Mouse (Mus musculus) neural tube, embryonic 15.5 days (tissue): ENCODE results near the gene Rpl32. TPM values are rescaled to one million over a fixed set of nuclear protein-coding genes. Genes with fewer than 3 reads are reported as not detected.

Source experiments
- ATAC-seq: fragments of 200-750 bp; cut with Nextera tagmentation; 2 replicates; pipeline ENCODE4 v1.8.0; 2017; ENCODE audit warnings: mild to moderate bottlenecking, moderate TSS enrichment, moderate library complexity; ENCODE audit not compliant: low FRiP score
- H3K27ac ChIP-seq: fragments of 300-500 bp; sonication (generic); replicated peaks from 2 replicates; pipeline ENCODE4 v1.5.1; 2015; ENCODE audit warnings: mild to moderate bottlenecking, inconsistent platforms
- H3K27me3 ChIP-seq: fragments of 300-500 bp; sonication (generic); replicated peaks from 2 replicates; pipeline ENCODE4 v1.6.1; 2015; ENCODE audit warnings: inconsistent platforms
- H3K36me3 ChIP-seq: fragments of 300-500 bp; sonication (generic); 2 replicates; pipeline ENCODE4 v1.6.1; 2015; ENCODE audit warnings: inconsistent platforms
- H3K4me1 ChIP-seq: fragments of 300-500 bp; sonication (generic); 2 replicates; pipeline ENCODE4 v1.6.1; 2015; ENCODE audit warnings: inconsistent platforms
- H3K4me2 ChIP-seq: fragments of 300-500 bp; sonication (generic); 2 replicates; pipeline ENCODE4 v1.6.1; 2015; ENCODE audit warnings: inconsistent platforms, mild to moderate bottlenecking, moderate library complexity
- H3K4me3 ChIP-seq: fragments of 300-500 bp; sonication (generic); replicated peaks from 2 replicates; pipeline ENCODE4 v1.5.1; 2015; ENCODE audit warnings: mild to moderate bottlenecking, inconsistent platforms
- H3K9ac ChIP-seq: fragments of 300-500 bp; sonication (generic); replicated peaks from 2 replicates; pipeline ENCODE4 v1.6.1; 2015; ENCODE audit warnings: mild to moderate bottlenecking, inconsistent platforms
- H3K9me3 ChIP-seq: fragments of 300-500 bp; sonication (generic); replicated peaks from 2 replicates; pipeline ENCODE4 v1.6.1; 2016; ENCODE audit warnings: inconsistent platforms
- WGBS: fragments of 180-500 bp; shearing (Covaris S2); methylation state at CpG from one replicate; pipeline ENCODE4 v1.1.7; 2015; ENCODE audit warnings: mixed read lengths; 5-methylcytosine and 5-hydroxymethylcytosine counted together
- polyA plus RNA-seq: library from polyadenylated mRNA; unstranded; fragments of >200 nt; fragmentation: Nextera tagmentation; extraction: Ambion mirVana; gene quantifications from 2 replicates; pipeline ENCODE4 v1.2.1, GENCODE M21; 2015

The Rpl32 gene
- polyA plus RNA-seq, 1 experiment from 2014 or later = 1,019 TPM

DNA sequence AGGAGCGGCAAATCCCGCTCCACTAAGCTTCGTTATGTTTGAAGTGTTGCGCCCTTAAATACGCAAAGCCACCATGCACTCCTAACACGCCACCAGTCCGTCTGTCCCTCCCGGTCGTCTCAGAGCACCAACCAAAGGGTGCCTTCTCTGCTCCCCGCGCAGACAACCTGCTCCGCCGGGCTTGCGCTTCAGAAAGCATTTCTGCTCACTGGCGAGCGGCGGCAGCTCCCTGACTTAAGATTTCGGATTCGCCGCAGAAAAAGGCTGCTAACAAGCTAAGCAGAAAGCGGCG lies 405 bp downstream of the Rpl32 start:
- Histone ChIP-seq H3K9ac (peak overlapping the region; percentile 93), H3K27ac (peak overlapping the region; percentile 95), H3K4me3 (peak overlapping the region; percentile 90), H3K9me3 (no peaks in the 10 kb centered on the region), H3K4me1 (peaks cover 31% of the 10 kb centered on the region), H3K4me2 (peak overlapping the region; percentile 87), H3K27me3 (no peaks in the 10 kb centered on the region), H3K36me3 (peaks cover 40% of the 10 kb centered on the region)
- WGBS = under 1% methylated on average over 22 of the region's 22 CpGs
- ATAC-seq = peak; percentile 19; the same call in 1 of the 2 replicates

- peak overlapping the region; percentile 90 for H3K4me3 ChIP-seq
- H3K4me2 ChIP-seq = peak overlapping the region; percentile 87
- no peaks in the 10 kb centered on the region for H3K27me3 ChIP-seq
- H3K27ac ChIP-seq = peak overlapping the region; percentile 95
- peak overlapping the region; percentile 93 for H3K9ac ChIP-seq
- no peak for ATAC-seq
- 3% methylated on average over 15 of the region's 15 CpGs for WGBS
- H3K4me1 ChIP-seq = peaks cover 31% of the 10 kb centered on the region
- peaks cover 44% of the 10 kb centered on the region for H3K36me3 ChIP-seq
- H3K9me3 ChIP-seq = no peaks in the 10 kb centered on the region
Measured at GRCm38 (mm10) chr6:115807464-115808195, 917 bp downstream of the Rpl32 start.

- WGBS = 62% methylated on average over 10 of the region's 10 CpGs
- H3K36me3 ChIP-seq = peaks cover 72% of the 10 kb centered on the region
- ATAC-seq = no peak
- H3K27me3 ChIP-seq = no peaks in the 10 kb centered on the region
- no peak overlapping the region for H3K9ac ChIP-seq
- H3K4me1 ChIP-seq = peaks cover 31% of the 10 kb centered on the region
- H3K4me3 ChIP-seq = no peak overlapping the region
- H3K9me3 ChIP-seq = no peaks in the 10 kb centered on the region
- H3K27ac ChIP-seq = no peak overlapping the region
- H3K4me2 ChIP-seq = no peak overlapping the region
Measured at GRCm38 (mm10) chr6:115804432-115805192, 3.9 kb downstream of the Rpl32 start.

DNA sequence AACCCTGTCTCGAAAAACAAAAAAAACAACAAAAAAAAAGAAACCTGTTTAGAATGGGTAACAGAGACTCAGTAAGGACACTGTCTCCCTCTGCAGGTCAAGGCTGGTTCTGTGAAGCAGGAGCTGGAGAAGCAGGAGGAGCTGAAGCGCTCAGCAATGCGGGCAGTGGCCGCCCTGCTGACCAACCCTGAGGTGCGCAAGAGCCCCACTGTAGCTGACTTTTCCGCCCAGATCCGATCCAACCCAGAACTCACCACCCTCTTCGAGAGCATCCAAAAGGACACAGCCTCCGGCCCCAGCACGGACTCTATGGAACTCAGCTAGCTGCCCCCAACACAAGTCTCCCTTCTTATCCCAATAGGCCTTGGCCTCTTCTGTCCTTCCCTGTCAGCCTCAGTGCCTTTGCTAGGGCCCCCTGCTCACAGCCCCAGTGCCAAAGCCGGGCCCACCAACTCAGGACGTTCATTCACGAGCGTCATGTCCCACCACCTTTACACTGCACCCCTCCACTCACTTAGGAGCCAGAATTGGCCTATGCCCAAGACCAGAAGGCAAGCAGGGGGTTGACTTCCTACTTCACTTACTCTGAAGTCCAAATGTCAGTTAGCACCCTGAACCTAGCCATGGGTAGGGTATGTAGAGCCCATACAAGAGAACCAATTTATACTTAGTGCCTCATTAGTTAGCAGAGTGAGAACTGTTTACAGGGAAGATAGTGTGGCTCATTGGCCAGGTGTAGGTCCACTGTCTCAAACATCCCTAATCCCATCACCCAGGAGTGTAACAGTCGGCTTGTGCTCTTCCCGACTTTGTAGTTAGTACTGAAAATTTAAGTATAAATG lies 4.8 kb downstream of the Rpl32 start:
- Histone ChIP-seq H3K9me3 (no peaks in the 10 kb centered on the region), H3K9ac (no peak overlapping the region), H3K27ac (0 out of 2 replicates have a peak overlapping the region, but pooled peaks have one; percentile 18), H3K4me2 (no peak overlapping the region), H3K4me1 (peaks cover 31% of the 10 kb centered on the region), H3K36me3 (peaks cover 81% of the 10 kb centered on the region), H3K27me3 (no peaks in the 10 kb centered on the region), H3K4me3 (no peak overlapping the region)
- ATAC-seq = 0 out of 2 replicates have a peak, but pooled peaks have one; percentile 35
- WGBS = 42% methylated on average over 16 of the region's 16 CpGs

DNA sequence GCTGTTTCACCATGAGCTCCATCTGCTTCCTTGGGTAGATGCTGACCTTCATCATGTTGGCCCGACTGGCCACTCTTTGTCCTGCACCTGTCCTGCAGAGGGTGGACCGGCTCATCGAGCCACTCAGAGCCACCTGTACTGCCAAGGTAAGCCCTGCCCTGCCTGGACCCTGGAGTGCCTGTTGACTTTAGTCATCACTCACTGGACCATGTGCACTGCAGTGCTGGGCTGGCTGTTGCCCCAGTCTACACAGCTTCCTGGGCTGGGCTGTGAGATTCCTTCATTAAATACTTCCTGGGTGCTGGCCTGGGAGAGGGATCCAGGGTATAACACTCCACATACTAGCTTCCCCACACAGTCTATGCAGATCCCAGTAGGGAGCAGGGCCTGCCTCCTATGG lies 6.7 kb downstream of the Rpl32 start:
- peaks cover 94% of the 10 kb centered on the region for H3K36me3 ChIP-seq
- H3K4me3 ChIP-seq = no peak overlapping the region
- no peaks in the 10 kb centered on the region for H3K27me3 ChIP-seq
- H3K4me2 ChIP-seq = no peak overlapping the region
- H3K4me1 ChIP-seq = peaks cover 20% of the 10 kb centered on the region
- H3K9ac ChIP-seq = no peak overlapping the region
- no peaks in the 10 kb centered on the region for H3K9me3 ChIP-seq
- 96% methylated on average over 3 of the region's 3 CpGs for WGBS
- no peak for ATAC-seq
- no peak overlapping the region for H3K27ac ChIP-seq

GRCm38 (mm10) chr6:115792691-115793215 lies 15.8 kb downstream of the Rpl32 start:
- H3K9ac ChIP-seq = no peak overlapping the region
- no peaks in the 10 kb centered on the region for H3K9me3 ChIP-seq
- H3K27ac ChIP-seq = no peak overlapping the region
- 0 out of 2 replicates have a peak, but pooled peaks cover 4% of the 10 kb centered on the region for H3K4me1 ChIP-seq
- no peaks in the 10 kb centered on the region for H3K27me3 ChIP-seq
- H3K4me2 ChIP-seq = no peak overlapping the region
- H3K36me3 ChIP-seq = peaks cover 93% of the 10 kb centered on the region
- no peak for ATAC-seq
- H3K4me3 ChIP-seq = no peak overlapping the region
- WGBS = 90% methylated on average over 21 of the region's 21 CpGs

- Histone ChIP-seq H3K4me3 (no peak overlapping the region), H3K36me3 (peaks cover 93% of the 10 kb centered on the region), H3K4me1 (0 out of 2 replicates have a peak, but pooled peaks cover 4% of the 10 kb centered on the region), H3K9ac (no peak overlapping the region), H3K27ac (no peak overlapping the region), H3K27me3 (no peaks in the 10 kb centered on the region), H3K9me3 (no peaks in the 10 kb centered on the region), H3K4me2 (no peak overlapping the region)
- no peak for ATAC-seq
- 87% methylated on average over 34 of the region's 34 CpGs for WGBS
Measured at GRCm38 (mm10) chr6:115791842-115792686, 16.5 kb downstream of the Rpl32 start.

DNA sequence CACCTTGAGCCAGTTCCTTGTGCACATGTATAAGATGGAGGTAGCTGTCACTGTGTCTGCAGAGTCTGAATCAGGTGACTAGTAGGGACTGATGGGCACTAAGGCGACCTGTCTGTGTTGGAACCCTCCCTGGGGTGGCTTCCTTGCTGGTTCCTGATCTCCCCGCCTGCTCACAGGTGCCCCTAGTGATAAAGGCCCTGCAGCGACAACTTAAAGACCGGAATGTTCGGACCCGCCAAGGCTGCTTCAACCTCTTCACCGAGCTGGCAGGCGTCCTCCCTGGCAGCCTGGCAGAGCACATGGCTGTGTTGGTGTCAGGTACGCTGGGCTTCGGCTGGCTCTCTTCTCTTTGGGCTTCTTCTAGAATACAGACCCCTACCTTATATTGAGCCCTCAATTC lies 17.5 kb downstream of the Rpl32 start:
- H3K4me1 ChIP-seq = 0 out of 2 replicates have a peak, but pooled peaks cover 4% of the 10 kb centered on the region
- peaks cover 93% of the 10 kb centered on the region for H3K36me3 ChIP-seq
- ATAC-seq = no peak
- no peaks in the 10 kb centered on the region for H3K9me3 ChIP-seq
- 86% methylated on average over 10 of the region's 10 CpGs for WGBS
- H3K27ac ChIP-seq = no peak overlapping the region
- H3K4me3 ChIP-seq = no peak overlapping the region
- no peaks in the 10 kb centered on the region for H3K27me3 ChIP-seq
- no peak overlapping the region for H3K9ac ChIP-seq
- H3K4me2 ChIP-seq = no peak overlapping the region

DNA sequence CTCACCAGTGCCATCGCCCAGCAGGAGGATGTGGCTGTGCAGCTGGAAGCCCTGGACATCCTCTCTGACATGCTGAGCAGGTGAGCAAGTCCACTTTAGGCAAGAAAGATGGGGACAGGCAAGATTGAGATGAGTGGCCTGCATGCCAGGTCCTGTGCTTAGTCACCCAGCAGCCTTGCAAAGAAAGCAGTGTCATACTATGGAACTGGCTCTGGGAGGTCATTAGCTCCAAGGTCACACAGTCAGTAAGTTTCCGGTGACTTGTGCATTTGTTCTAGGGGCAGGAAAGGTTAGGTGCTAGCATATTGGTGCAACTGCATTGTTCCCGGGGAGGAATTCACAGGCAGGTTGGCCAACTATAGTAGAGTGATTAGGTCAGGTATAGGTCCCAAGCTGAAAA lies 25.8 kb downstream of the Rpl32 start:
- H3K36me3 ChIP-seq = peaks cover 69% of the 10 kb centered on the region
- H3K4me1 ChIP-seq = no peaks in the 10 kb centered on the region
- ATAC-seq = no peak
- no peaks in the 10 kb centered on the region for H3K27me3 ChIP-seq
- H3K27ac ChIP-seq = no peak overlapping the region
- H3K4me2 ChIP-seq = no peak overlapping the region
- 96% methylated on average over 3 of the region's 3 CpGs for WGBS
- H3K4me3 ChIP-seq = no peak overlapping the region
- H3K9ac ChIP-seq = no peak overlapping the region
- H3K9me3 ChIP-seq = no peaks in the 10 kb centered on the region

- ATAC-seq = no peak
- Histone ChIP-seq H3K27me3 (no peaks in the 10 kb centered on the region), H3K27ac (0 out of 2 replicates have a peak overlapping the region, but pooled peaks have one; percentile 23), H3K4me2 (peak overlapping the region; percentile 87), H3K36me3 (peaks cover 9% of the 10 kb centered on the region), H3K9ac (no peak overlapping the region), H3K4me1 (peaks cover 34% of the 10 kb centered on the region), H3K4me3 (peak overlapping the region; percentile 69), H3K9me3 (no peaks in the 10 kb centered on the region)
- 75% methylated on average over 9 of the region's 9 CpGs for WGBS
Measured at GRCm38 (mm10) chr6:115776363-115776762, 32.2 kb downstream of the Rpl32 start.
